Mouse (Mus musculus) left cerebral cortex, postnatal 36 days (tissue): ENCODE data around the gene Kcng4. TPM values are rescaled to one million over a fixed set of nuclear protein-coding genes. Genes with fewer than 3 reads are reported as not detected.

ENCODE experiments used
- DNase-seq, 2 experiments: peaks; one replicate each; pipeline ENCODE4 v3.0.0; 2021 to 2022; ENCODE audit warnings: low spot score in 2 of 2, mixed read lengths in 1 of 2
- intact Hi-C: fragments of 180-260 bp; cut with DNase I; formaldehyde crosslinking; loops from one replicate; pipeline ENCODE4 v1.15.1; 2025
- total RNA-seq, 2 experiments: library from RNA; stranded (reverse); gene quantifications; 2 replicates each; pipeline ENCODE4 v1.2.3; 2021

Kcng4 gene
- 1 to 10 TPM; 3.1 to 3.7 TPM for total RNA-seq

GRCm38 (mm10) chr8:119635378-119635777, at the start of gene Kcng4:
TSS of gene Kcng4 (minus strand) at chr8:119635680.
- DNase-seq: no peak

GRCm38 (mm10) chr8:119679184-119679583, 43.7 kb upstream of the Kcng4 start:
- intact Hi-C loops: no loop called here
- no peak for DNase-seq

More at GRCm38 (mm10) chr8:119635378-119635777, at the start of gene Kcng4:
- intact Hi-C loops: no loop called here

- intact Hi-C loops: no loop called here
- DNase-seq: no peak
Measured at GRCm38 (mm10) chr8:119678138-119678843, 42.8 kb upstream of the Kcng4 start.

GRCm38 (mm10) chr8:119676389-119676788, 40.9 kb upstream of the Kcng4 start:
- DNase-seq: peak; percentile 85 to 87
- intact Hi-C loops: loop anchor here (2.0 kb wide), 1 partner anchor 232 kb away; no protein-coding TSS in a partner anchor

- intact Hi-C loops: no loop called here
- DNase-seq: no peak
Measured at GRCm38 (mm10) chr8:119675457-119675856, 40.0 kb upstream of the Kcng4 start.

- no peak for DNase-seq
- intact Hi-C loops: no loop called here
Measured at GRCm38 (mm10) chr8:119673976-119674555, 38.6 kb upstream of the Kcng4 start.

- intact Hi-C loops: no loop called here
- no peak for DNase-seq
Measured at GRCm38 (mm10) chr8:119670419-119671091, 35.1 kb upstream of the Kcng4 start.

GRCm38 (mm10) chr8:119669284-119669683, 33.8 kb upstream of the Kcng4 start:
- no peak for DNase-seq
- intact Hi-C loops: no loop called here

GRCm38 (mm10) chr8:119668447-119668846, 33.0 kb upstream of the Kcng4 start:
- intact Hi-C loops: no loop called here
- DNase-seq: no peak

- DNase-seq: no peak
- intact Hi-C loops: no loop called here
Measured at GRCm38 (mm10) chr8:119666219-119666951, 30.9 kb upstream of the Kcng4 start, which contains the start of gene Wfdc1. TSS of gene Wfdc1 (plus strand) at chr8:119666365.

- intact Hi-C loops: no loop called here
- DNase-seq: no peak
Measured at GRCm38 (mm10) chr8:119665270-119665669, 29.8 kb upstream of the Kcng4 start.

- DNase-seq: no peak
- intact Hi-C loops: no loop called here
Measured at GRCm38 (mm10) chr8:119663440-119663839, 28.0 kb upstream of the Kcng4 start.

GRCm38 (mm10) chr8:119661892-119662291, 26.4 kb upstream of the Kcng4 start:
- intact Hi-C loops: no loop called here
- DNase-seq: no peak

GRCm38 (mm10) chr8:119661081-119661480, 25.6 kb upstream of the Kcng4 start:
- intact Hi-C loops: no loop called here
- DNase-seq: no peak

- no peak for DNase-seq
- intact Hi-C loops: no loop called here
Measured at GRCm38 (mm10) chr8:119656709-119657464, 21.4 kb upstream of the Kcng4 start.

- no peak for DNase-seq
- intact Hi-C loops: no loop called here
Measured at GRCm38 (mm10) chr8:119651324-119651723, 15.8 kb upstream of the Kcng4 start.

GRCm38 (mm10) chr8:119646846-119647245, 11.4 kb upstream of the Kcng4 start:
- no peak for DNase-seq
- intact Hi-C loops: no loop called here

GRCm38 (mm10) chr8:119646197-119646596, 10.7 kb upstream of the Kcng4 start:
- DNase-seq: no peak
- intact Hi-C loops: no loop called here

GRCm38 (mm10) chr8:119644981-119645597, 9.6 kb upstream of the Kcng4 start:
- DNase-seq: no peak
- intact Hi-C loops: no loop called here
